In the genomic region with DNA sequence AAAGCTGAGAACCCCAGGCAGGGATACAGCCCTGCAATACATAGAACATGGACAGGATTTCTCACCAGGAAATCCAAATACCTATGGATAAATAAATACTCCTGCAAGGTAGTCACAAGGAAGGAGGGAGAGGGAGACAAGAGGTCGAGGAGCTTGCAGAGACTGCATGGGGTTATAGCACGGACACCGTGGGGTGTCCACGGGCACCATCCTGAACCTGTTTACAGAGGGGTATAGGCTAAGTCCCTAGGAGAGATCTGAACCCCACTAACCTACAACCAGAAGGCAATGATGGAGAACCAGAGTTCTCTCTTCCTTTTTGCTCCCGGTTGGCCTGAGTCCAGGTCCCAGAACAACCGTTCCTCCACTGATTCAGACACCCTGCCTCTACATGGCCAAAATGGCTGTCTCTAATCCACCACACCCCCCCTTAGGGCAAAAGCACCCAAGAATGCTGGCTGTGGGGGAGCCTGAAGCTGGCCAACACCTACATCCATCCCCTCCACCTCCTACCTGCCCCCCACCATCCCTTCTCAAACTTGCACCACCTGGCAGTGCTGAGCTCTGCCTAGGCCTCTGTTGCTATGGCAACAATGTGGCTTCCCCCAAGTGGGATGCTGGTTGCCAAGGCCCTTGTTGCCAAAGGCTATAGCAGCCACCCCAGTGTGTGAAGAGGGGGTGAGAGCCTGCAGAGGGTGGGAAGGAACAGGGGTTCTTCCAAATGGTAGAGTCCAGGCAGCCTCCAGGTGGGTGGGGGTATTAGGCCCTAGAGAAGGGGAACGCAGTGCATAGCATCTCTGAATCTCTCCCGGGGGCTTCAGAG, we compare ENCODE assay signal across 8 mouse cellular contexts.
DNase-seq lines count a peak whose midpoint lies in the region; ATAC-seq and TF ChIP-seq lines count a peak whose summit lies in the region.
"Had no signal": no experiment of that assay in that cellular context is flagged by ENCODE, and none has a peak within 500 bp of the region (broad histone marks: within the 10 kb centered on the region; RNA-seq: fewer than 3 reads in every experiment).

No protein-coding gene starts in this region.

- H3K36me3 ChIP-seq in embryonic facial prominence, embryonic 14.5 days (ENCODE audit: control insufficient read depth, insufficient read depth, low read length), result no peaks in the 10 kb centered on the region
- no peaks in the 10 kb centered on the region for H3K36me3 ChIP-seq in midbrain, postnatal 0 days (ENCODE audit: insufficient read depth, low read length)
- H3K36me3 ChIP-seq in lung, postnatal 0 days (ENCODE audit: insufficient read depth, low read length), result no peaks in the 10 kb centered on the region

- TF ChIP-seq EP300 in lung, postnatal 0 days (IDR thresholded peaks at IDR 0.05), result no peak

- H3K4me3 ChIP-seq in embryonic facial prominence, embryonic 14.5 days (ENCODE audit: low read depth, low read length), result no peak overlapping the region
- H3K4me3 ChIP-seq in midbrain, postnatal 0 days (ENCODE audit: low read depth, low read length), result no peak overlapping the region
- H3K4me3 ChIP-seq in lung, postnatal 0 days (ENCODE audit: low read depth, low read length), result no peak overlapping the region
- H3K4me3 ChIP-seq: heart, embryonic 10.5 days had no signal

- TF ChIP-seq CTCF in midbrain, postnatal 0 days (IDR thresholded peaks at IDR 0.05), result 0 out of 2 replicates have a peak, but pooled peaks have one; percentile 8
- TF ChIP-seq CTCF in lung, postnatal 0 days (IDR thresholded peaks at IDR 0.05), result no peak

- H3K4me2 ChIP-seq in embryonic facial prominence, embryonic 14.5 days (ENCODE audit: low read depth, low read length), result no peak overlapping the region
- H3K4me2 ChIP-seq in midbrain, postnatal 0 days (ENCODE audit: low read depth, low read length, poor library complexity, severe bottlenecking), result peak overlapping the region; percentile 19
- no peak overlapping the region for H3K4me2 ChIP-seq in lung, postnatal 0 days (replicated peaks; ENCODE audit: low read depth, low read length)

- no peaks in the 10 kb centered on the region for H3K4me1 ChIP-seq in embryonic facial prominence, embryonic 14.5 days (ENCODE audit: control insufficient read depth, insufficient read depth, low read length)
- peaks cover 14% of the 10 kb centered on the region for H3K4me1 ChIP-seq in midbrain, postnatal 0 days (ENCODE audit: insufficient read depth, low read length)
- H3K4me1 ChIP-seq in lung, postnatal 0 days (ENCODE audit: insufficient read depth, low read depth, low read length), result no peaks in the 10 kb centered on the region

- DNase-seq in brain, adult 2 months (ENCODE audit: low read depth, low spot score), result peak; percentile 95
- DNase-seq in embryonic facial prominence, embryonic 14.5 days (ENCODE audit: low spot score), result peak; percentile 64
- peak; percentile 74 to 80 for DNase-seq in layer of hippocampus, adult 8-10 months (ENCODE audit: low spot score in 2 of 2)
- peak; percentile 91 for DNase-seq in midbrain, postnatal 0 days (ENCODE audit: low spot score)
- DNase-seq in lung, postnatal 0 days (ENCODE audit: low spot score), result no peak
- no peak for DNase-seq in Muller cell, postnatal 12 days (ENCODE audit: inconsistent ontology term)

- no peaks in the 10 kb centered on the region for H3K27me3 ChIP-seq in embryonic facial prominence, embryonic 14.5 days (replicated peaks; ENCODE audit: control insufficient read depth, insufficient read depth, low read length)
- no peaks in the 10 kb centered on the region for H3K27me3 ChIP-seq in midbrain, postnatal 0 days (ENCODE audit: insufficient read depth, low read length)
- no peaks in the 10 kb centered on the region for H3K27me3 ChIP-seq in lung, postnatal 0 days (replicated peaks; ENCODE audit: insufficient read depth, low read length)

- no peak overlapping the region for H3K9ac ChIP-seq in embryonic facial prominence, embryonic 14.5 days (ENCODE audit: low read depth, low read length)
- H3K9ac ChIP-seq in midbrain, postnatal 0 days (replicated peaks; ENCODE audit: low read length, poor library complexity, severe bottlenecking), result no peak overlapping the region
- H3K9ac ChIP-seq in lung, postnatal 0 days (replicated peaks; ENCODE audit: low read depth), result no peak overlapping the region

- WGBS in embryonic facial prominence, embryonic 14.5 days, result 75% methylated on average over 8 of the region's 8 CpGs
- WGBS in midbrain, postnatal 0 days, result 62% methylated on average over 8 of the region's 8 CpGs
- 78% methylated on average over 8 of the region's 8 CpGs for WGBS in lung, postnatal 0 days

- ATAC-seq in embryonic facial prominence, embryonic 14.5 days (ENCODE audit: low read depth), result peak; percentile 24; the same call in 1 of the 2 replicates
- peak; percentile 82 for ATAC-seq in midbrain, postnatal 0 days (ENCODE audit: low FRiP score)
- no peak for ATAC-seq in lung, postnatal 0 days
- ATAC-seq in erythroblast, adult 5-6 weeks (replicated peaks; ENCODE audit: low FRiP score, poor library complexity, severe bottlenecking), result no peak

- no peaks in the 10 kb centered on the region for H3K9me3 ChIP-seq in embryonic facial prominence, embryonic 14.5 days (ENCODE audit: control insufficient read depth, low read length)
- H3K9me3 ChIP-seq in midbrain, postnatal 0 days (ENCODE audit: low read length), result no peaks in the 10 kb centered on the region
- H3K9me3 ChIP-seq in lung, postnatal 0 days (ENCODE audit: low read length), result no peaks in the 10 kb centered on the region
- H3K9me3 ChIP-seq: heart, embryonic 10.5 days had no signal

- H3K27ac ChIP-seq in embryonic facial prominence, embryonic 14.5 days (replicated peaks; ENCODE audit: low read depth, low read length), result no peak overlapping the region
- H3K27ac ChIP-seq in midbrain, postnatal 0 days (ENCODE audit: low read depth, low read length), result peak overlapping the region; percentile 83
- no peak overlapping the region for H3K27ac ChIP-seq in lung, postnatal 0 days (ENCODE audit: low read length)
- H3K27ac ChIP-seq: heart, embryonic 10.5 days had no signal

Comparison
In these comparisons a context has a peak if more than half of its experiments do, and no peak if none do; other contexts are left out.
1. DNase-seq: peak in brain, adult 2 months (single experiment), embryonic facial prominence, embryonic 14.5 days (single experiment), layer of hippocampus, adult 8-10 months (2 of 2) and midbrain, postnatal 0 days (single experiment); none in lung, postnatal 0 days (single experiment) and Muller cell, postnatal 12 days (single experiment).
2. ATAC-seq: peak in embryonic facial prominence, embryonic 14.5 days (single experiment) and midbrain, postnatal 0 days (single experiment); none in lung, postnatal 0 days (single experiment) and erythroblast, adult 5-6 weeks (single experiment).